Mouse (Mus musculus): Measurements from ENCODE around the gene Gm42420.

The Gm42420 gene

DNA sequence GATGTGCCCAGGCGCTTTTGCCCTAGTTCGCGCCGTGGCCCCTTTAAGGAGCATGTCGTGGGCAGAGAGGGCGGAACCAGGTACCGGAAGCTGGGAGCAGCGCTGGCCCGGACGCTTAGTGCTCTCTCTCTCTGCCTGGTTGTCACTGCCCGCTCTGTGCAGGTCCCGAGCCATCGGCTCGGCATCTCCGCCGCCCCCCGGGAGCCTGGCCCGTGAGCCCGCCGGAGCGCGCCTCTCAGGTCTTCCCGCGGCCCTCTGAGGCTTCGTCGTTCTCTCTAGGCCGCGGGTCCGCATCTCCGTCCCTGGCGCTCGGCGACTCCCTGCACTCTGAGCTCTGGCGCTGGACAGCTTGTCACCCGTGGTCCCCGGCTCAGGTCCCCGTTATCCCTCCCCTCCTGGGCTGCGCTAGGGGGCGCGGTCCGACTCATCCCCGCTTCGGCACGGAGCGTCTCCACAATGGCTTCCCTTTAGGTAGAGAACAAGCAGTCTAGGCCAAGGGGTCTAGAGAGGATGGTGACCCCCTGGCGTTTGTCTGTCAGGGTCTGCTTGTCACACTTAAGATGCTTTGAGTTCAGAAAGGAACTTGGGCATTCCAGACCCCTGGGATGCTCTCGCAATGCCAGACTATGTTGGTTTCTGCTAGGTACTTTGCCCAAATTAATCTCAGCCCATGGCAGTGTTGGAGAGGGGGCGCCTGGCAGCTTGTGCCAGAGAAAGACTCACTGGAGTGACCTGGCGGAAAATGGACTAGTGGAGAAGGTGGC is 11.6 kb upstream of the Gm42420 start, which contains the start of gene Adck2:
Gene Adck2, plus strand, starts transcription at position 83 of the 764 bp plus-strand sequence.
- DNase-seq = peak; percentile 81

DNA sequence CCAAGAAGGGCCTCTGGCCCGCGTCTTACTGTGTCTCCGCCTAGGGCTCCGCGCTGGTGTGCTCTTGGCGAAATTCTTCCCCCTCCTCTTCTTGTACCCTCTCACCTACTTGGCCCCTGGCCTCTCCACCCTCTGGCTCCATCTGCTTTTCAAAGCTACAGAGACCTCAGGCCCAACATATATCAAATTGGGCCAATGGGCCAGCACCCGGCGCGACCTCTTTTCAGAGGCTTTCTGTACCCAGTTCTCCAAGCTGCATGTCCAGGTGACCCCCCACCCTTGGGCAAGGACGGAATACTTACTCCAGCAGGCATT is 11.0 kb upstream of the Gm42420 start:
- DNase-seq = no peak

DNA sequence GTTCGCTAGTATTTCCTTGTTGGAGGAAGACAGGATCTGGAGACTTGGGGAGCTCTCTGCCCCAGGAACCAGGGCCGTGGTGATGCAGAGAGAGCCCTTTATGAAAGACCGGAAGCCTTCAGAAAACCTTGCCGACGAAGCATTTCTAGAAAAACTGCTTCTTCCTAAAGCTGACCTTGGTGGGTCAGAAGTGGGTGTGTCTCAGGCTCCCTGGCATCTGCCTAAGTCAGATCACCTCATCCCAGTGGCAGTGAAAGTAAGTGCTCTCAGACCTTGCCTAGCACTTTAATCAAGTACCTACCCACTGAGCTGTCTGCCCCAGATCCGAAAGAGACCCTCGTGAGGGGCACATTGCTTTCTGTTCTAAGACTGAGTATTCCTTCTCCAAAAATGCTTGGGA is 10.6 kb upstream of the Gm42420 start:
- no peak for DNase-seq

DNA sequence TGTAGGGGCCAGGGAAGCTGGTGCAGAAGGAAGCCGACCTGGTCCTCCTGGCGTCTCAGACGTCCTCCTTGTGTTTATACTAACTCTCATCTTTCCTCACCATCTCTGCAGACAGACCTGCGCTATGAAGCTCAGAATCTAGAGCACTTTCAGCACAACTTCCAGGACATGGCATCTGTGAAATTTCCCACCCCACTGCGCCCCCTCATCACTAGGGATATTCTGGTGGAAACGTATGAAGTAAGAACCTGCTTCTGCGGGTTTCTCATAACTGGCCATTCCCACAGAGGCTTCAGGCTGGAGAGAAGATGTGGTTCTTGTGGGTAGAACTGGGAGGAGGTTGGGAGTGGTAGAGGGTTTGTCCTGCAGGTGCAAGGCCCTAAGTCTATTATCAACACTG is 6.0 kb upstream of the Gm42420 start:
- DNase-seq = no peak

DNA sequence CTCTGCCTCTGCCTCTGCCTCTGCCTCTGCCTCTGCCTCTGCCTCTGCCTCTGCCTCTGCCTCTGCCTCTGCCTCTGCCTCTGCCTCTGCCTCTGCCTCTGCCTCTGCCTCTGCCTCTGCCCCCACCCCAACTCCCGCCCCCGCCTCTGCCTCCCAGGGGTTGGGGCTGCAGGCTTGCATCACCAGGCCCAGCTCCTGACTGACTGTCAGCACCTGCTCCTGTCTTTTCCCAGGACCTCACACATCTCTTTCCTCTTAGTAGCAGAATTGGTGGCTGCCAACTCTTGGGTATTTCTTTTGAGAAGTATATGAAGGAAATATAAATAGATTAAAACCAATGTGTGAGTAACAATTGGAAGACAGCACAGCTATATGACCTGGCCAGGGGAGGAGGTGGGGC is 5.0 kb upstream of the Gm42420 start:
- DNase-seq = no peak

DNA sequence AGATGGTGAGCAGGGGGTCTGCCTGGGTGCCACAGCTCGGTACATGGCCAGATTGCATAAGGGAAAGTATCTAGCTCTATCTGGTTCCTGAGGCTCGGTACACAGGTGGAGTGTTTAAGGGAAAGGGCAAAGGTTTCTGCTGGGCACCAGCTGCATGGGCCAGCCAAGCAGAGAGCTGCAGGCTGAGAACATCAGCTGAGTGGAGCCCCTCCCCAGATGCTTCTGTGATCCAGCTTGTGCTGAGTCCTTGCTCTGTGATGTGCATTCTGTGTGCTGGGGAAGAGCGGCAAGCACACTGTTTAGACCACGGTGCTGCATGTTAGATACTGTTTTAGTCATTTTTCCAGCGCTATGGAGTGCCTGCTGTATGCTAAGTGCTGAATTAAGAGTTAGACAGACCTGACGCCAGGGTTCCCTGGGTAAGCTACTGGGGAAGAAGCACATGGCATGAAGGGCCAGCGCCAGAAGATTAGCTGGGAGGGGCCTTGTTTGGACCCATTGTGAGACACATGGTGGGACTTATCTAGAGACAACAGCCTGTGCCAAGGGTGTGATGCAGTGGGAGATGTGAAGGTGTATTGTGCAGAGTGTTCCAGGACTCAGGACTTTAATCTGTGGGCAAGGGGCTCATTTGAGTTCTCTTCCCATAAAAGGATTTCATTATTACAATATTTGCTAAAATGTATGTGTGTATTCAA is 4.3 kb upstream of the Gm42420 start:
- DNase-seq = no peak

DNA sequence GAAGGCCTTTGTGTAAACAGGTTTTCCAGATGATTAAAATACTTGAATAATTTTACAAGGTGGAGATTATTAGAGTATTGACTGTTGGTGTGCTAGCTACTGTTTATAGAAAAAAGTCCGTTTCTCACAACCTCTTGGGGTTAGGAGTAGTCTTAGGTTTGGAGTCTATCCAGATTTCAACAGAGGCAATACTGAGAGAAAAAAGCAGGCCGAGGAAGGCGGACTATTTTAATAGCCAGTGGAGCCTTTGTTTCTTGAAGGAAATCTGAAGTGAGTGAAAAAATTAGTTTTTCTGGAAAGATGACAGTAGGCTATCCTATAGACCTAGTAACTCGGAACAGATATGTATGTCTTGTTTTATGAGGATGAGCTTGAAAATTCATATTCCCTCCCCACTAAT is 5.9 kb downstream of the Gm42420 start:
- no peak for DNase-seq

DNA sequence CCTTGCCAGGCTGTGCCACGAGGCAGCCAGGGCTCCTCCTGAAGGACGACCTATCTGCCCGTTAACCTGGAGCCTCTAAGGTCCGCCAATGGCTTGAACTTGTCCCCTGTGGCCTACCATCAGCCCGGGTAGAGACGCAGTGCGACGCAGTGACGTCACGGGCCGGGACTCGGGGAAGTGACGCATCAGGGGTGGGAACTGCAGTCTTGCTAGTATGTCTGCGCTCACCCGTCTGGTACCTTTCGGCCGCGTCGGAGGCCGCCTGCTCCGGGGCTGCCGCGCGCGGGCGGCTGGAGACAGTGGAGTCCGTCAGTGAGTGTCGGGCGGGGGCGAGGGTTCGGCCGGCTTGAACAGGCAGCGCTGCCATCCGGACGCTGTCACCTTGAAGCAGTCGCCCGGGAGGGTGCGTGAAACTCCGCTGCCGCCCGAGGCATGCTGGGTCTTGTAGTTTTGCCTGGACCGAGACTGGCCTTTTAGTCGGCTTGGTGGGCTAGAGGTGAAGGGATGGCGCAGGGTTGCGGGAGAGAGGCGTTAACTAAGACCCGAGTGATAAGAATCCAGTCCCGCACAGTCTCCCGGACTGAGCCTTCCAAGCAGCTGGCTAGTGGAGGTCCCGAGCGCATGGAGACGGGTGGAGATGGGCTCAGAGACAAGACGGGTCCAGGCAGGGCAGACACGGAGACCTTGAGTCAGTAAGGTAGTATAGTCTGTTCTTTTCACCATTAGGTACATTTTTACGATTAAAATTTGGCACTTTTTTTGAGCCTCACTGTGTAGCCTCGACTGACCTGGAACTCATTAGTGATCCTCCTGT is 7.1 kb downstream of the Gm42420 start, which contains the start of gene Ndufb2:
Gene Ndufb2, plus strand, starts transcription at position 174 of the 814 bp plus-strand sequence.
- DNase-seq = peak; percentile 95

DNA sequence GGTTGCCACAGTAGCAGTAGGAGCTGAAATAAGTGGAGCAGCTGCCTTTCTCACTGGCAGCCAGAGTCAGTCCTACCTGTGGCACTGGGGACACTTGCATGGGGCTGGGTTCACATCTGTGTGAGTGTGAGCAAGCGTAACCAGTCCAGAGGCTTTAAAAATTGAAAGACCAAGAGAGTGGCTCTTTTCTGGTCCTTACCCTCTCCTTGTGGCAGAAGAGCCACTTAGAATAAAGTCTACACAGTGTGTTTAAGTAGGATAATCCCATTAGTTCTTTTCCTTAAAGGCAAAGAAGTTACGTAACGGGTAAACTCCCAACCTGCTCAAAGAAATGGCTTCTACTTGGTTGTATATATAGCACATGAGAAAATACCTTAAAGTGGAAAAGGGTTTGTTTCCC is 15.3 kb downstream of the Gm42420 start:
- no peak for DNase-seq

DNA sequence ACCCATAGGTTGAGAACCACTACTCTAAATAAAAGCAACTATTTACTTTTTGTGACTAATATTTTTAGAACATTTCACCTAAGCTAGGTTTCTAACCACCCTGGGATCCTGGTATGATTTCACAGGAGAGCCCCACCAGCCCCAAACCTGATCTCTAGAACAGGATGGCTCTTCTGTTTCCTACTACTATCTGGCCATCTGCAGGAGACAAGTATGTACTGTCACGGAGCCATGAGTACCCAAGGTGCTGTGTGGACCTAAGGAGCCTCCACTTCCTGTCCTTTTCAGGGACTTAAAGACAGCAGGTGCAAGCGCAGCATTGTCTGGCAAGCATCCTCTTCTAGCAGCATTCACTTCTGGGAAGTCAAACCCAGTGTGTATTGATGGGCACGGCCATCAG is 16.3 kb downstream of the Gm42420 start:
- DNase-seq = no peak

DNA sequence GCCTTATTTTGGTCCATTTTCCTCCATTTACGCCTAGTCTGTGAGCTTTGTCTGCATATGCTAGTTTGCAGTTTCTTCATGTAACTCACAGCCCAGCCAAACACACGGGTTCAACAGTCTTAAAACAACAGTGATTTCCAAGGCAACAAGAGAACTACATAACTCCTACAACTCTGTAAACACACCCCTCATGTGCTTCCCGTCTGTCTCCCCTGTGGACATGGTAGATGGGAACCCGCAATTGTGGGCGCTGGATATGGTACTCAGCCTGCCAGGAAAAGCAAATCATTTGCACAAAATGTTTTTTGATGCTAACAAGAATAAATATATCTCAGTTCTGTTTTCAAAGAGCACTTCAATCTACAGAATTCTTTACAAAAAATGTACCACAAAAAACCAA is 19.0 kb downstream of the Gm42420 start:
- no peak for DNase-seq

DNA sequence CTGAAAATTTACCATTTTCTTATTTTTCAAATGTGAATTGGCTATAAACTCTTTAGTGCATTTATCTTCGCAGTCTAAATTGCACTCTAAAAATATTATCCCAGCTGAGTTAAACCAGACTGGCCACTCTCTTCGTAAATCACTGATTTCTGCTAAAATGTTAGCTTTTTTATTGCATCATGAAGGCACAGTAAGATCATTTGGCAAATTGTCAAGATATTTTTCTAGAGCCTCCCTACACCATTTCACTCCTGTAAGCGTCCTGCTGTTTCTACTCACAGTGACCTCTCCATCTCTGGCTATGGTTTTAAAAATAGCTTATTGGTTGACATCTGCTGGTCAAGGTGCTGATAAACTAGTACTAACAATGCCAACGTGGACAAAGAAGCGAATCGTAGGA is 20.5 kb downstream of the Gm42420 start:
- DNase-seq = no peak

DNA sequence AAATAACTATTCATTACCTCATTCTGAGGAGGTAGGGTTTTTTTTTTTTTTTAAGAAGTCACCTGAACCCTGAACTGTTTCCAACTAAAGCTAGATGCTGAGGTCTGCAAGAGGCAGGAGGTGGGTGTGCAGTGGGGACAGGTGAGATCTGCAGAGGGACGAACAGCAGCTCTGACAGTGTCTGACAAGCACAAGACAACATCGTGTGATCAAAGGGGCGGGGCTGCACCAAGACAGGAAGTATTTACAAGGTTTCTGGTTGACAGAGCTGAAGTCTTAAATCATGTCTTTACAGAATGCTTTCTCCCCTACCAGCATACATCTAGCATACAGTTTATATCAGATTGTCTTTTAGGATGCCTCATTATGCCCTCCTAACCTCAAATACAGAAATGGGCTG is 21.3 kb downstream of the Gm42420 start:
- DNase-seq = no peak

DNA sequence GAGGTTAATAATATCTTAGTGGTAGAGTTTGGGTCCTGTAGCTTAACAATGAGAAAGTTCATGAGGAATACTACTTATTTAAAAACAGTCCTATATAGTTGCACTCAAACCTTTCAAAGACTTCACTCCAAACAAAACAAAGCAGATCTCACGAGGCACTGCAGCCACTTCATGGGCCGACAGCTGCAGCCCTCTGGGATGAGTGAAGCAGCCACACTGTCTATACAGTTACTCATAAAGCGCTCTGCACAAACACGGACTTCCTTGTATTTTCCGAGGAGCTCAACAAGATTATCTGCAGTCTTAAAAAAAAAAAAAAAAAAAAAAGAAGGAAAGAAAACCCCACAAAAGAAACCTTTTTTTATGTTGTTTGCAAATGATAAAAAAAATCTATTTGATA is 21.8 kb downstream of the Gm42420 start:
- DNase-seq = no peak

DNA sequence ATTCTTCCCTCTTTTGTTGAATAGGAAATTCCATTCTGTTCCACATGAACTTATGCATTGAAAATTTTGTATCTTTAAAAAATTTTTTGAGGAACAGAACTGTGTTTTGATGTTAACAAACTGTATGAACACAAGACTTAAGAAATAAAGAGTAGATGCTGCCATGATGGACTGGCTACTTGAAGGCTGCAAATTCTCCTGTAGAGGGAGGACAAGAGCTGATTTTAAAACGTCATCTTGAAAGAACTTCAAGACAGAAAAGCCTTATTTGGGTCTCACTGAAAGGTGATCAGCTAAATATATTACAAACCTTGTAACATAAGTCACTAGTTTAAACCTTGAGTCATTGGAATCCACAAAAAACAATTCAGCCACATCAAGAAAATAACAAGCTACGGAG is 24.7 kb downstream of the Gm42420 start:
- no peak for DNase-seq

DNA sequence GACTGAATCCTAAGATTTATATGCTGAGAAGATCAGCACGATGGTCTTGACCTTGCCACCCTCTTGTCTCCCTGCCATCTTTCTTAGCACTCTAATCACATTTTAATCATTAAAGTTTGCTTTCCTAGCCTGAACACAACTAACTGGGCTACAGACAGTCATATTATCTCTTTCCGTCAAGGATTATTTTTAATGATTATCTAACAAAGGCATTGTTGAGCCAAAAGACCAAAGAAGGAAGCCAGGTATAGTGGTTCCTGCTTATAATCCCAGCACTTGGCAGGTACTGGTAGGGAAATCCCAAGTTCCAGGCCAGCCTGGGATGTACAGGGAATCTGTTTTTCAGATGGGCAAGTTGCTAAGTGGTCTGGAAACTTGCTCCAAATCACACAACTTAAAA is 25.7 kb downstream of the Gm42420 start:
- no peak for DNase-seq

All from right cerebral cortex, postnatal 25 days (tissue).